In the genomic region with DNA sequence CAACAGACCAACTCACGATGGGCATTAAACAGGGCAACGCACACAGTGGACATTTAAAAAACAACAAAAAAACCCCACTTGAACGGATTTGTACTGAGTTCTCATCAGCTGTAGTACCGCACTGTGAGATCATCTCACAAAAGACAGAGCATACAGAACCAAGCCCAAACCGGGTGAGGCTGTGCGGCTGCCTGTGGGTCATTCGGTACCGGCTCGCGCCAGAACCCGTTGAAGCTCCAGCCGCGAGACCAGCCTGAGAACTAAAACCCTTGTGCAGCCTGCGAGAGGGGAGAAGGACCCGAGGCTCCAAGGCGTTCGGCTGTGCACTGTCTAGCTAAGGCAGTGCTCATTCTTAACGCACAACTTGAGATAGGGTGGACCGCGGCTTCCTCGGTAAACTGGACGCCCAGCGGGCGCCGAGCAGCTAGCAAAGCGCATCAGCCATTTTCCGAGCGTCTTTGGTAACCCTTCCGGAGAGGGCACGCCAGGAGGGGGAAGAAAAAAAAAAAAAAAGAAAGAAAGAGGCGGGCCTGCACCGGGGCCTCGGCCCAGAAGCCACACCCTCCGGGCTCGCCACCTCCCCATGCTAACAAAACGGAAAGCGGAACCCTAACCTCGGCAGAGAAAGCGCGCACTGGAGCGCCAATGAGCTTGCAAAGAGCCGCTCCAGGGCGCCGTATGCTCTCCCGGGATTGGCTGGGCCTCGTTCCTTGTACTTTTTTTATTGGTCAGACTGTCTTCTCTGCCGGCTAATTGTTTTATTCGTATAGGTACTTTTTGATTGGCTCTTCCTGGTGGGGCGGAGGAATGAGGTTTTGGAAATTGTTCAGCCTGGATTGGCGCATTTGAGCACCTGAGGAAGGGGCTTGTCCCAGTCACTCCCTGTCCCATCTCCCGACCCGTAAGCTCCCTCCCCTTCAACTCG, we compare ENCODE assay signal across 7 mouse cellular contexts. TPM values are rescaled to one million over a fixed set of nuclear protein-coding genes. Genes with fewer than 3 reads are reported as not detected.
A peak's percentile ranks its signal among the peaks of the same experiment; 100 is the strongest.
DNase-seq lines count a peak whose midpoint lies in the region; ATAC-seq lines count a peak whose summit lies in the region.

No protein-coding gene starts in this region.

- no peaks in the 10 kb centered on the region for H3K27me3 ChIP-seq in intestine, embryonic 16.5 days (replicated peaks; ENCODE audit: control insufficient read depth, insufficient read depth, low read length)
- no peaks in the 10 kb centered on the region for H3K27me3 ChIP-seq in midbrain, embryonic 11.5 days (ENCODE audit: control insufficient read depth, insufficient read depth, low read length)

- peak overlapping the region; percentile 98 for H3K9ac ChIP-seq in intestine, embryonic 16.5 days (ENCODE audit: low read depth, low read length)
- peak overlapping the region; percentile 94 for H3K9ac ChIP-seq in midbrain, embryonic 11.5 days (ENCODE audit: low read length)

- peaks cover 9% of the 10 kb centered on the region for H3K4me1 ChIP-seq in intestine, embryonic 16.5 days (ENCODE audit: control insufficient read depth, insufficient read depth, low read length)
- peaks cover 18% of the 10 kb centered on the region for H3K4me1 ChIP-seq in midbrain, embryonic 11.5 days (ENCODE audit: control insufficient read depth, insufficient read depth, low read length)

- no peaks in the 10 kb centered on the region for H3K36me3 ChIP-seq in intestine, embryonic 16.5 days (ENCODE audit: control insufficient read depth, insufficient read depth, low read length)
- no peaks in the 10 kb centered on the region for H3K36me3 ChIP-seq in midbrain, embryonic 11.5 days (ENCODE audit: control insufficient read depth, insufficient read depth, low read length)

- H3K9me3 ChIP-seq in intestine, embryonic 16.5 days (ENCODE audit: control insufficient read depth, low read length), result 0 out of 2 replicates have a peak, but pooled peaks cover 5% of the 10 kb centered on the region
- no peaks in the 10 kb centered on the region for H3K9me3 ChIP-seq in midbrain, embryonic 11.5 days (ENCODE audit: control insufficient read depth, low read length)

- peak; percentile 96 for ATAC-seq in intestine, embryonic 16.5 days
- ATAC-seq in midbrain, embryonic 11.5 days (ENCODE audit: low FRiP score), result peak; percentile 95

- under 1% methylated on average over 53 of the region's 53 CpGs for WGBS in intestine, embryonic 16.5 days
- WGBS in midbrain, embryonic 11.5 days, result under 1% methylated on average over 52 of the region's 53 CpGs

- intact Hi-C loops in left cerebral cortex, postnatal 36 days (cut with DNase I), result loop anchor here (2.0 to 5.0 kb wide), 2 partner anchors 198 to 269 kb away; partner anchors contain the start of genes Atg4c and Dock7

- DNase-seq in adrenal gland, adult 8-10 months, result peak; percentile 99
- DNase-seq in embryo, embryonic 9.5 days (ENCODE audit: extremely low spot score), result peak; percentile 96
- DNase-seq in gastrocnemius, postnatal 4 days (ENCODE audit: low spot score in 2 of 2), result peak; percentile 83 to 94
- DNase-seq in left cerebral cortex, postnatal 36 days (ENCODE audit: low spot score in 2 of 2), result peak; percentile 97
- DNase-seq in midbrain, embryonic 11.5 days (ENCODE audit: low spot score, missing footprints), result peak; percentile 97
- DNase-seq in skeletal muscle tissue, adult 2 months (ENCODE audit: low read depth, low spot score), result peak; percentile 99

- H3K4me2 ChIP-seq in intestine, embryonic 16.5 days (ENCODE audit: low read depth, low read length), result peak overlapping the region; percentile 88
- H3K4me2 ChIP-seq in midbrain, embryonic 11.5 days, result peak overlapping the region; percentile 70

- H3K27ac ChIP-seq in intestine, embryonic 16.5 days (ENCODE audit: low read length), result peak overlapping the region; percentile 100
- peak overlapping the region; percentile 98 for H3K27ac ChIP-seq in midbrain, embryonic 11.5 days (ENCODE audit: low read depth, low read length)

- H3K4me3 ChIP-seq in intestine, embryonic 16.5 days (ENCODE audit: low read length), result peak overlapping the region; percentile 97
- peak overlapping the region; percentile 83 for H3K4me3 ChIP-seq in midbrain, embryonic 11.5 days (ENCODE audit: low read depth, low read length)

RNA-seq across cellular contexts. Expression of gene Usp1, which starts 0.7 kb away (rescaled TPM):
- total RNA-seq in adrenal gland, adult 8-10 months (2022), result 10 to 100 TPM; 25.9 to 34.6 (median 29.9) TPM
- total RNA-seq in gastrocnemius, postnatal 4 days (2021), result 10 to 100 TPM; 36.8 to 36.9 TPM
- polyA plus RNA-seq in intestine, embryonic 16.5 days (2015; fragmentation: Nextera tagmentation; extraction: Ambion mirVana), result 50.4 and 51.2 TPM in 2 replicates
- total RNA-seq in left cerebral cortex, postnatal 36 days (2021), result 10 to 100 TPM; 18.4 to 24.5 TPM
- polyA plus RNA-seq in midbrain, embryonic 11.5 days (2014; fragmentation: Nextera tagmentation; extraction: Ambion mirVana), result 135 and 139 TPM in 2 replicates

Comparison
In these comparisons a context has a peak if more than half of its experiments do, and no peak if none do; other contexts are left out.
1. Peak in every context shown above with its lines: DNase-seq, ATAC-seq, H3K4me3 ChIP-seq and H3K27ac ChIP-seq.